Mouse (Mus musculus) ES-E14 (cell line): Measurements from ENCODE around the gene Ncoa5. TPM values are rescaled to one million over a fixed set of nuclear protein-coding genes. Genes with fewer than 3 reads are reported as not detected.

Experiments
- DNase-seq: peaks from one replicate; pipeline ENCODE4 v3.0.0-alpha.2; 2013; ENCODE audit warnings: low read depth, low spot score
- H3K27ac ChIP-seq: 2 replicates; pipeline ENCODE4 v1.5.1; 2012; ENCODE audit warnings: low read depth, mild to moderate bottlenecking, low read length, moderate library complexity, mixed read lengths; ENCODE audit not compliant: poor library complexity, insufficient read depth, severe bottlenecking
- H3K36me3 ChIP-seq: 2 replicates; pipeline ENCODE4 v1.6.1; 2012; ENCODE audit warnings: mild to moderate bottlenecking, low read length, moderate library complexity, mixed read lengths; ENCODE audit not compliant: control insufficient read depth, poor library complexity, insufficient read depth, severe bottlenecking
- H3K4me1 ChIP-seq, 2 experiments: fragments of 150-350 bp in 1 of 2; sonication (generic) in 1 of 2; 2 replicates each; pipeline ENCODE4 v1.6.1; 2012; ENCODE audit warnings: low read length in 2 of 2, mild to moderate bottlenecking in 1 of 2, mixed read lengths in 1 of 2; ENCODE audit not compliant: control insufficient read depth in 2 of 2, insufficient read depth in 2 of 2, poor library complexity in 1 of 2
- H3K4me3 ChIP-seq, 2 experiments: fragments of 150-350 bp in 1 of 2; sonication (generic) in 1 of 2; 2 replicates each; pipeline ENCODE4 v1.5.1; 2012; ENCODE audit warnings: low read length in 2 of 2, low read depth in 1 of 2, mild to moderate bottlenecking in 1 of 2, mixed read lengths in 1 of 2; ENCODE audit not compliant: insufficient read depth in 1 of 2, poor library complexity in 1 of 2, severe bottlenecking in 1 of 2
- H3K9ac ChIP-seq: 2 replicates; pipeline ENCODE4 v1.6.1; 2012; ENCODE audit warnings: low read depth, mild to moderate bottlenecking, low read length, mixed read lengths; ENCODE audit not compliant: poor library complexity, insufficient read depth, severe bottlenecking
- H3K9me3 ChIP-seq: fragments of 150-350 bp; sonication (generic); 2 replicates; pipeline ENCODE4 v1.6.1; 2012; ENCODE audit warnings: low read depth, mild to moderate bottlenecking, low read length; ENCODE audit not compliant: control insufficient read depth, insufficient read depth
- CHD2 ChIP-seq: IDR thresholded peaks from 2 replicates; pipeline ENCODE4 v1.6.1; 2014; ENCODE audit warnings: mild to moderate bottlenecking, low read depth, low read length, inconsistent platforms
- HCFC1 ChIP-seq: IDR thresholded peaks from 2 replicates; pipeline ENCODE4 v1.6.1; 2012; ENCODE audit warnings: low read length, inconsistent platforms, borderline replicate concordance; ENCODE audit not compliant: insufficient read depth
- MAFK ChIP-seq: IDR thresholded peaks from 2 replicates; pipeline ENCODE4 v1.6.1; 2014; ENCODE audit warnings: mild to moderate bottlenecking, low read depth, low read length, inconsistent platforms; ENCODE audit not compliant: insufficient read depth
- ZC3H11A ChIP-seq: IDR thresholded peaks from 2 replicates; pipeline ENCODE4 v1.6.1; 2012; ENCODE audit warnings: low read depth, mild to moderate bottlenecking, inconsistent platforms, low read length, borderline replicate concordance
- ZNF384 ChIP-seq: IDR thresholded peaks from 2 replicates; pipeline ENCODE4 v1.6.1; 2012; ENCODE audit warnings: low read depth, low read length, inconsistent platforms
- in situ Hi-C, 2 experiments: fragments of 600-800 bp; cut with MboI; formaldehyde crosslinking; loops; one replicate each; pipeline ENCODE4 v1.15.1; 2025; ENCODE audit warnings: low sequenced_read_pairs in 2 of 2, inconsistent platforms in 1 of 2; ENCODE audit not compliant: unreplicated experiment in 2 of 2
- total RNA-seq: library from RNA; depleted of rRNA; stranded (reverse); fragments of 300-350 nt; gene quantifications from 2 replicates; pipeline ENCODE4 v1.2.3, GENCODE M21; 2012

Ncoa5 gene
- total RNA-seq, 1 experiment = 26.0 TPM

DNA sequence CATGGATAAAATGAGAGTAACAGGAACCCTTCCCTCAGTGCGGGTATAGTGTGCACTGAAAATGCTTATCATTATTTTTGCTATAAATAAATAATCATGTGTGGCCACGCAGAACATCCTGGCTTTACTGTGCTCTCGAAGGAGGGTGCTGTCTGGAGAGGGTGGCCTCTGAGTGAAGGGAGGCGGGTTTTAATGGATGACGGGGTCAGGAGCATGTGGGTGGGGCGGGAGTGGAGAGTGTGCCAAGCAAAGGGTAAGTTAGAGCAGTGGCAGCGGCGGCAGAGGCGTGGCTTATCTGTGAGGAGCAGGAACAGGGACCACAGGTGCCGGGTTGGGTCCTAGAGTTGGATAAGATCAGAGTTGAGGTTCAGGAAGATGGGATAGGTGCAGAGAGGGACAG, 42.9 kb downstream of the Ncoa5 start:
- H3K9me3 ChIP-seq = no peaks in the 10 kb centered on the region
- H3K36me3 ChIP-seq = no peaks in the 10 kb centered on the region
- H3K4me3 ChIP-seq = no peak overlapping the region
- no peak overlapping the region for H3K27ac ChIP-seq
- peaks cover 0 to 9% of the 10 kb centered on the region in 2 experiments; a peak in 1 of 4 replicates for H3K4me1 ChIP-seq
- TF ChIP-seq HCFC1 (no peak), ZNF384 (no peak), ZC3H11A (no peak), MAFK (no peak), CHD2 (no peak)
- H3K9ac ChIP-seq = no peak overlapping the region
- DNase-seq = no peak
- in situ Hi-C loops = no loop called here

DNA sequence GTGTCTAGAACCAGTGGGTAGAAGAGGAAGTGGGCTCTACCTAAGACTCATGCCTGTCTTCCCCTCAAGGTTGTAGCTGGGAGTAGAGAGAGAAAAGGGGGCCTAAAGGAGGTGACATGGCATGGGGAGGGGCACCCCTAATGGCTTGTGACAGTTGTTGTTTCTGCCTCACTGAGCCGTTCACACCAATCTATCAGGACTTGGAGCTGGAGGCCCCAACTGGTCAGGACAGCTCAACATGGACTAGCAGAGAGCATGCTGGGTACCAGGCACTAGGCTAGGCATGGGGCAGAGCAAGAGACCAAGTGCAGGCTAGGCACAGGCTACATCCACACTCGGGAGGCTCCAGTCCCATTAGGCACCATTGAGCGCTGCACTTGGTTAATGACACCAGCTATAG, 43.6 kb downstream of the Ncoa5 start:
- Histone ChIP-seq H3K4me3 (no peak overlapping the region), H3K9ac (no peak overlapping the region), H3K36me3 (no peaks in the 10 kb centered on the region), H3K27ac (no peak overlapping the region), H3K4me1 (peaks cover 0 to 9% of the 10 kb centered on the region in 2 experiments; a peak in 1 of 4 replicates), H3K9me3 (no peaks in the 10 kb centered on the region)
- no peak for DNase-seq
- TF ChIP-seq CHD2 (no peak), MAFK (no peak), HCFC1 (no peak), ZNF384 (no peak), ZC3H11A (no peak)
- in situ Hi-C loops = no loop called here

DNA sequence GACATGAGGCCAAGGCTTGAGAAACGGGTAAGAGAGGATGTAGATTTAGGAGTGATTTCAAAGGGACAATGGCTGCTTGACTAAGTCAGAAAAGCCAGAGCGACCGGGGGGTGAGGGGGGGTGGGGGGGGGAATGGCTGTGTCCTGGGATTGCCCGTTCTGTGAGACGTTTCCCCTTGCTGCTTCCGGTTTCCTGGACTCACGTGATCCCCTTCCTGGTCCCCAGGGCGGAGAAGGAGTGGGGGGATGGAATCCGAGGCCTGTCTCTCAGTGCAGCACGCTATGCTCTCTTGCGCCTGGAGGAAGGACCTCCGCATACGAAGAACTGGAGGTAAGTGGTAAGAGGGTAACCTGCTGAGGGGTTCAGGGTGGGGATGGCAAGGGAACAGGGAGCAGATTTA, 45.9 kb downstream of the Ncoa5 start:
- H3K36me3 ChIP-seq = no peaks in the 10 kb centered on the region
- H3K9ac ChIP-seq = no peak overlapping the region
- H3K27ac ChIP-seq = no peak overlapping the region
- no peaks in the 10 kb centered on the region for H3K9me3 ChIP-seq
- TF ChIP-seq ZC3H11A = no peak
- no peak for TF ChIP-seq MAFK
- TF ChIP-seq HCFC1 = no peak
- TF ChIP-seq ZNF384 = no peak
- TF ChIP-seq CHD2 = no peak
- in situ Hi-C loops = no loop called here
- no peak overlapping the region for H3K4me3 ChIP-seq
- H3K4me1 ChIP-seq = peaks cover 0 to 4% of the 10 kb centered on the region in 2 experiments; a peak in 1 of 4 replicates
- no peak for DNase-seq

DNA sequence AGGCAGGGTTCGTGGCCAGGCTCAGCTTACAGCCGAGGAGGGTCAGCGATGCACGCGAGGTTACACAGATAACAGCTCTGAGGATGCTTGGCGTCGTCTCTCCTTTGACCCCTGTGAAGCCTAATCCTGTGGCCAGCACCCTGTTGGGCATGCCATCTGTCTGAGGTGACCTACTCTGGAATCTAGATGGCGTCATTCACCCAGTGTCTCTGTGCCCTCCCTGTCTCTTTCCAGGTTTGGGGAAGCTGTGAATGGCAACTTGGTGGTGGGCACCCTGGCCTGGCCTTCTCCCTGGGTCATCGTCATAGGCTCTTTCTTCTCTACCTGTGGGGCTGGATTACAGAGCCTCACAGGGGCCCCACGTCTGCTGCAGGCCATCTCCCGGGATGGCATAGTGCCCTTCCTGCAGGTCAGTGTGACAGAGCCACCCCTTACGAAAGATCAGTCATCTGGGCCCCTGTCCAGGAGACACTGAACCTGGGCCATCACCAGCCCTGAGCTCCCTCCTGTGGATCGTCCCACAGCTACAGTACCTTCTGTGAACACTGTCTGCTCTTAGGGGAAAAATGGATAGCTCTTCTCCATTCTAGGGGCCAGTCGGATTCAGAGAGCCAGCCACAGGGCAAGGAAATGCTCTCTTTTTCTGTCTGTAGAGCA, 48.2 kb downstream of the Ncoa5 start:
- in situ Hi-C loops = no loop called here

More for the DNA sequence above, 48.2 kb downstream of the Ncoa5 start:
- Histone ChIP-seq H3K9me3 (no peaks in the 10 kb centered on the region), H3K36me3 (no peaks in the 10 kb centered on the region), H3K27ac (no peak overlapping the region), H3K4me3 (no peak overlapping the region), H3K9ac (no peak overlapping the region), H3K4me1 (peaks cover 0 to 4% of the 10 kb centered on the region in 2 experiments; a peak in 1 of 4 replicates)
- no peak for TF ChIP-seq HCFC1
- no peak for TF ChIP-seq CHD2
- TF ChIP-seq MAFK = no peak
- TF ChIP-seq ZNF384 = no peak
- TF ChIP-seq ZC3H11A = no peak
- DNase-seq = no peak
